Mouse (Mus musculus) C2C12 (cell line): ENCODE results near the gene Slc9b2. TPM values are rescaled to one million over a fixed set of nuclear protein-coding genes. Genes with fewer than 3 reads are reported as not detected.

Source experiments
- H3K27me3 ChIP-seq: one replicate; pipeline ENCODE4 v1.6.1; 2011; ENCODE audit not compliant: control insufficient read depth, insufficient read depth, insufficient read length
- H3K36me3 ChIP-seq: one replicate; pipeline ENCODE4 v1.6.1; 2011; ENCODE audit not compliant: control insufficient read depth, insufficient read depth
- H3K4me3 ChIP-seq: one replicate; pipeline ENCODE4 v1.5.1; 2011; ENCODE audit warnings: mild to moderate bottlenecking, control low read depth; ENCODE audit not compliant: poor library complexity, insufficient read depth, severe bottlenecking
- H3K79me2 ChIP-seq: one replicate; pipeline ENCODE4 v1.6.1; 2011; ENCODE audit not compliant: control insufficient read depth, insufficient read depth
- H3K79me3 ChIP-seq: one replicate; pipeline ENCODE4 v1.6.1; 2011; ENCODE audit warnings: low read depth, control low read depth
- H3ac ChIP-seq: one replicate; pipeline ENCODE3; 2011; ENCODE audit warnings: low read depth; ENCODE audit not compliant: control insufficient read depth, insufficient read length
- CEBPB ChIP-seq: IDR thresholded peaks from one replicate; pipeline ENCODE4 v1.6.1; 2011; ENCODE audit warnings: low read depth, mild to moderate bottlenecking, control low read depth, moderate library complexity
- CTCF ChIP-seq: IDR thresholded peaks from one replicate; pipeline ENCODE4 v1.5.1; 2011; ENCODE audit not compliant: control insufficient read depth, insufficient read depth, insufficient read length
- FOSL1 ChIP-seq: IDR thresholded peaks from one replicate; pipeline ENCODE4 v1.8.0; 2011; ENCODE audit warnings: mild to moderate bottlenecking, low read length; ENCODE audit not compliant: poor library complexity, insufficient read depth, severe bottlenecking
- MAX ChIP-seq: IDR thresholded peaks from one replicate; pipeline ENCODE4 v1.6.1; 2011; ENCODE audit warnings: mild to moderate bottlenecking, control low read depth
- MYOD1 ChIP-seq: IDR thresholded peaks from one replicate; pipeline ENCODE4 v1.6.1; 2011; ENCODE audit warnings: low read depth; ENCODE audit not compliant: control insufficient read depth, insufficient read length
- MYOG ChIP-seq: IDR thresholded peaks from one replicate; pipeline ENCODE4 v1.6.1; 2011; ENCODE audit not compliant: control insufficient read depth, insufficient read length; ENCODE audit errors: extremely low read depth
- USF1 ChIP-seq: IDR thresholded peaks from one replicate; pipeline ENCODE4 v1.6.1; 2011; ENCODE audit warnings: low read depth, mild to moderate bottlenecking, control low read depth, moderate library complexity
- polyA plus RNA-seq: library from polyadenylated mRNA; unstranded; fragments of >200 nt; fragmentation: generic; extraction: Trizol; gene quantifications from one replicate; pipeline ENCODE4 v1.2.1, GENCODE M21; 2012; ENCODE audit warnings: missing spikeins

Gene Slc9b2
- polyA plus RNA-seq, 1 experiment, result 0.22 TPM

DNA sequence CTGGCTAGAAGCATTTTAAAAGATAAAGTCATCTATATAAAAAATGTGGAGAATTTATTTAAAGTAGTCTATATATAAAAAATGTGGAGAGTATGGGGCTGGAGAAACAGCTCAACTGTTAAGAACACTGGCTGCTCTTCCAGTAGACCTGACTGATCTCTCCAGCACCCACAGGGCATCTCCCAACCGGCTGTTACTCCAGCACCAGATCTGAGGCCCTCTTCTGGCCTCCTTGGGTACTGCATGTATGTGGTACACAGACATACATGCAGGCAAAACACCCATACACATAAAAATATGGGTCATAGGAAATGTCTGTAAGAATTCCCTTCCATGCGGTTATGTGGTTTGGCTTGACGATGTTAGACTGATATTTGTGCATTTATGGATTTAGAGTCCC is 21.1 kb downstream of the Slc9b2 start:
- no peaks in the 10 kb centered on the region for H3K79me2 ChIP-seq
- no peaks in the 10 kb centered on the region for H3K79me3 ChIP-seq
- TF ChIP-seq USF1, result no peak
- TF ChIP-seq CTCF, result no peak
- TF ChIP-seq MYOG, result no peak
- no peak for TF ChIP-seq CEBPB
- no peak for TF ChIP-seq MYOD1
- no peak for TF ChIP-seq FOSL1
- TF ChIP-seq MAX, result no peak
- no peaks in the 10 kb centered on the region for H3K36me3 ChIP-seq
- no peaks in the 10 kb centered on the region for H3K27me3 ChIP-seq
- no peak overlapping the region for H3ac ChIP-seq
- H3K4me3 ChIP-seq, result no peak overlapping the region

- H3K4me3 ChIP-seq, result no peak overlapping the region
- no peak for TF ChIP-seq USF1
- no peak for TF ChIP-seq CEBPB
- TF ChIP-seq MYOG, result no peak
- no peak for TF ChIP-seq CTCF
- TF ChIP-seq FOSL1, result no peak
- no peak for TF ChIP-seq MYOD1
- TF ChIP-seq MAX, result no peak
- H3K79me3 ChIP-seq, result no peaks in the 10 kb centered on the region
These were observed 25.2 kb downstream of the Slc9b2 start for GRCm38 (mm10) chr3:135332691-135333090.

DNA sequence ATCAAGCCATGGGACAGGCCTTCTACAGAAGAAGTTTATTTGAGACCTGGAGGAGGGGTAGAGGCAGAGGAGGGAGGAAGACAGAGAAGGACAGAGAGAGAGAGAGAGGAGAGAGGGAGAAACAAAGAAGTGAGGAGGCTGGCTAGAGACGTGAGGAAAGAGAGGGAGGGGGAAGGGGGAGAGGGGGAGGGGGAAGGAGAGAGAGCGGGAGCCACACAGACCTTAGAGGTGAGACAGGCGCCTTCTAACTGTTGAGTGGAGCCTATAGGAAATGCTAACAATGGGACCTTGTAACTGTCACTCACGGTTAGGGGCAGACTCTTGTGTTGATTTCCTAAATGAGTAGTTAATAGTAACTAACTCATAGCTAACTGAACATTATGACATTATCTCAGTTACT is 26.3 kb downstream of the Slc9b2 start:
- TF ChIP-seq FOSL1 (no peak), CTCF (no peak), USF1 (no peak), MYOG (no peak), MYOD1 (no peak), CEBPB (no peak), MAX (no peak)
- Histone ChIP-seq H3K4me3 (no peak overlapping the region), H3K36me3 (no peaks in the 10 kb centered on the region), H3K27me3 (no peaks in the 10 kb centered on the region), H3K79me3 (no peaks in the 10 kb centered on the region), H3K79me2 (no peaks in the 10 kb centered on the region), H3ac (no peak overlapping the region)

More at GRCm38 (mm10) chr3:135332691-135333090, 25.2 kb downstream of the Slc9b2 start:
- H3ac ChIP-seq, result no peak overlapping the region
- H3K36me3 ChIP-seq, result no peaks in the 10 kb centered on the region
- no peaks in the 10 kb centered on the region for H3K79me2 ChIP-seq
- no peaks in the 10 kb centered on the region for H3K27me3 ChIP-seq

DNA sequence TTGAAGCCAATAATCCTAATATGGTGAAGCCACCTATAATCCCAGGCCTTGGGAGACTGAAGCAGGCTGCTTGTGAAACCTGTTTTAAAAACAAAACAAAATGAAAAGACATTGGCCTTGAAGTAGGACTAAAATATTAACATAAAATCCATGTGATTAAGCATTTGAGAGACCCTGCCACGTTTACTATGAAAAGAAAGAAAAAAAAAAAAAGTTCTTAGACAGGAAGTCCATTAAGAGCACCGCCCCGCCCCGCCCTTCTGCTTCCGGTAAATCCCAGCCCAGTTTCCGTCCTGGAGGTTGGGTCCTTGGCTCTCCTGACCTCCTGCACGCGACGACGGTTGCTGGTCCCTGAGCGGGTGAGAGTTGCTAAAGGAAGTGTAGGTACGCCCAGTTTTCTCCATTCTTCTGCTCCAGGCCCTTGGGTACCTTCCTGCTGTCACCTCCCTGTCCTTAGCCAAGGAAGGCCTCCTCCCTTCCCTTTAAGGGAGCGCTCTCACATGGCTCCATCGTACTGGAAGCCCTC is 40.3 kb downstream of the Slc9b2 start, which contains the start of gene Slc9b1:
Gene Slc9b1, plus strand, starts transcription at position 291 of the 526 bp plus-strand sequence.
- Histone ChIP-seq H3ac (no peak within 1 kb of the TSS), H3K27me3 (no peaks in the 10 kb centered on the region), H3K4me3 (no peak within 1 kb of the TSS), H3K36me3 (no peaks in the 10 kb centered on the region), H3K79me3 (no peaks in the 10 kb centered on the region), H3K79me2 (no peaks in the 10 kb centered on the region)
- no peak for TF ChIP-seq CEBPB

DNA sequence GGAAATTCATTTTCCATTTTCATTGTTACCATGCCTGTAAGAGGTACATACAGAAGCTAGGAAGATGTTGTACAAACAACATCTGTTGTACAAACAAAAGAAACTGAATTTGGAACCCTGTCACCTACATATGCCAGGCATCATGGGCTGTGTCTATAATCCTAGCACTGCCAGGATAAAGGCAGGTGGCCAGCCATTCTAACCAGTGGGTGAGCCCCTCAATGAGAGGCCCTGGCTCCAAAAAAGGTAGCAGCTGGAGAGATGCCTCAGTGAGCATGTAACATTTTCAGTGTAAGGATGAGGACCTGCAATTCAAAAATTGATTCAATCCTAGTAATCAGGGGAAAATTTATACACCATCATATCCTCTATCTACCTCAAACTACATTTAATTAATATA is 41.5 kb downstream of the Slc9b2 start:
- no peak overlapping the region for H3K4me3 ChIP-seq
- no peak overlapping the region for H3ac ChIP-seq
- no peaks in the 10 kb centered on the region for H3K79me2 ChIP-seq
- no peaks in the 10 kb centered on the region for H3K79me3 ChIP-seq
- no peak for TF ChIP-seq MAX
- no peak for TF ChIP-seq CTCF
- TF ChIP-seq USF1, result no peak
- TF ChIP-seq CEBPB, result no peak
- no peak for TF ChIP-seq MYOG
- no peak for TF ChIP-seq MYOD1
- TF ChIP-seq FOSL1, result no peak
- no peaks in the 10 kb centered on the region for H3K36me3 ChIP-seq
- no peaks in the 10 kb centered on the region for H3K27me3 ChIP-seq

DNA sequence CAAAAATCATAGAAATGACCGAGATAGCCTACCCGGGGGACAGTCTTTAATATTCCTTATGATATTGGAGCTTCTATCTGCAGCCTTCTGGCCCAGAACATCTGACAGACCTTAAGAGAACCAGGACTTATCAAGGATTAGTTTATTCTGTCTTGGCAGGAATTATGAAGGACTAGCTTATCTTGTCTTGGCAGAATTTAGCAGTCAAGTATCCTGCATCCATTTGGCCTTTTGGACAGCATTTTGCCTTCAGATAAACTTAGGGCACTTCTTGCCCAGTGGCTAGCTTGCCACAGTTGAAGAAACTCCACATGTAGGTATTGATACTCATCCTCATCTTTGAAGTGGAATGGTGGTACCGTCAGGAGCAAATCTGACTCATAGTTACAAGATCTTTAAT is 44.4 kb downstream of the Slc9b2 start:
- no peak overlapping the region for H3K4me3 ChIP-seq
- no peak overlapping the region for H3ac ChIP-seq
- TF ChIP-seq CTCF (no peak), CEBPB (no peak), MAX (no peak), MYOG (no peak), USF1 (no peak), FOSL1 (no peak), MYOD1 (no peak)
- no peaks in the 10 kb centered on the region for H3K27me3 ChIP-seq
- no peaks in the 10 kb centered on the region for H3K79me3 ChIP-seq
- H3K79me2 ChIP-seq, result no peaks in the 10 kb centered on the region
- no peaks in the 10 kb centered on the region for H3K36me3 ChIP-seq
